Mouse (Mus musculus): ENCODE measurements around the gene Thsd4.

GRCm38 (mm10) chr9:60213111-60213510 lies 308.7 kb downstream of the Thsd4 start:
- TF ChIP-seq GATA1 (IDR thresholded peaks at IDR 0.05; ENCODE audit: borderline replicate concordance, low read length) (no peak), FLI1 (IDR thresholded peaks at IDR 0.05; ENCODE audit: low read length) (no peak)
